Mouse (Mus musculus): ENCODE results near the gene Mertk.

DNA sequence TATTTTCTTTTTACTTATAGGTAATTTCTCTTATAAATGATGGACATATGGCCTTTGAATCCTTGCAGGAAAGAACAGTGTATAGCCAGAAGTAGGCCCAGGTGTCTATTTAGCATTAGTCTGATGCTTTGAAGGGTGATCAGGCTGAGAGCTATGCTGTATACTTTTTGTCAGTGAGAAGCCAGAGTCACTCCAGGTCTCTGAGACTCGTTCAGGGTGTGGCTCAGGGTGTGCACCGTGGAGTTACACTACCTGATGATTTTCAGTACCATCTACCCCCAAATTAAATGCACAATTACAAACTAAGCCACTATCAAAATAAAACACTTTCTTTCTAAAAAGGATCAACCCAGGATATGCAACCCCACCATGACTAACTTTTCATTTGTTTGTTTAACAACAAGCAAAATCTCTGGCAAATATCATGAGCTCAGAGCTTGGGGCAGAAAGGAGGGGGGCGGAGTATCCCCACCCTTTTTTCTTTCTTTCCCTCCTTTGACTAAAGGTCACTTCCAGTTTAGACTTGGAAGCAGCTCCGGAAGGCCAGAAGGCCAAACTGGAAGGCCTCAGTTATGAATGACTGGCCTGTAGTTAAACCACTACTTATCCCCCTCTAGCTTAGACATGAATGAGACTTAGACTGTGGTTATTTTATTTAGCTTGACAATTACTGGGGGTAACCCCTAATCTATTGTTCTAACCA is 69.9 kb downstream of the Mertk start:
- no peak for TF ChIP-seq CTCF (IDR thresholded peaks at IDR 0.05; ENCODE audit: borderline replicate concordance, control insufficient read depth, extremely low read depth, insufficient read depth, low read length, poor library complexity)
- no peak for TF ChIP-seq POLR2A (IDR thresholded peaks at IDR 0.05; ENCODE audit: control insufficient read depth, extremely low read depth, insufficient read depth, low read length, poor library complexity)

All from thymus, adult 2 months (tissue).